19 mouse cellular contexts compared by ENCODE assay signal in genomic region chr15:99589704-99590103, GRCm38 (mm10). TPM values are rescaled to one million over a fixed set of nuclear protein-coding genes. Genes with fewer than 3 reads are reported as not detected.
"Had no signal": no experiment of that assay in that cellular context is flagged by ENCODE, and none has a peak within 500 bp of the region (broad histone marks: within the 10 kb centered on the region; RNA-seq: fewer than 3 reads in every experiment).

No protein-coding gene starts in this region.

- H3K9ac ChIP-seq: intestine, embryonic 15.5 days; liver, embryonic 13.5 days; liver, postnatal 0 days; stomach, embryonic 15.5 days had no signal

- H3K4me3 ChIP-seq: left cerebral cortex, adult 2 months; megakaryocyte, embryonic 14.5 days had no signal

- DNase-seq: kidney, adult 18-20 months; liver; liver, embryonic 13.5 days; liver, postnatal 0 days; right cerebral cortex, postnatal 14 days; thymus, adult 2 months; thymus, postnatal 25 days had no signal

- ATAC-seq: liver, postnatal 0 days had no signal

- H3K9me3 ChIP-seq: intestine, embryonic 15.5 days; liver, embryonic 13.5 days; midbrain, embryonic 15.5 days; neural tube, embryonic 13.5 days; stomach, embryonic 15.5 days had no signal

- H3K36me3 ChIP-seq: intestine, embryonic 15.5 days; liver, embryonic 13.5 days; midbrain, embryonic 15.5 days; neural tube, embryonic 13.5 days; stomach, embryonic 15.5 days had no signal

- H3K27ac ChIP-seq: intestine, embryonic 15.5 days; left cerebral cortex, adult 2 months; liver, embryonic 13.5 days; macrophage; midbrain, embryonic 15.5 days; neural tube, embryonic 13.5 days; stomach, embryonic 15.5 days had no signal

RNA-seq across cellular contexts. Expression of gene Aqp5, which starts 0.9 kb away (rescaled TPM):
- polyA plus RNA-seq: limb, embryonic 11.5 days; liver, postnatal 0 days; macrophage had no signal

RNA-seq across cellular contexts. Expression of gene Aqp2, which starts 10.8 kb away (rescaled TPM):
- polyA plus RNA-seq: intestine, embryonic 15.5 days; limb, embryonic 11.5 days; liver, embryonic 13.5 days; liver, postnatal 0 days; macrophage; midbrain, embryonic 11.5 days; midbrain, embryonic 15.5 days; neural tube, embryonic 13.5 days; stomach, embryonic 15.5 days had no signal

RNA-seq across cellular contexts. Expression of gene Aqp6, which starts 11.5 kb away (rescaled TPM):
- polyA plus RNA-seq: intestine, embryonic 15.5 days; kidney, embryonic 14.5 days; limb, embryonic 11.5 days; liver, embryonic 13.5 days; liver, postnatal 0 days; macrophage; spleen, adult 2 months; stomach, embryonic 15.5 days; testis, adult 2 months had no signal
